Mouse (Mus musculus): ENCODE measurements at regions not wholly inside any gene's neighbourhood (a gene's known extent, or its start where the extent isn't known, plus 50 kb on each side); places are given as distances from the start of the nearest gene placed in this dataset.

GRCm38 (mm10) chr2:166399140-166399830 lies 243.8 kb upstream of the Sulf2 start:
- no peak for DNase-seq
- Histone ChIP-seq H3K36me3 (ENCODE audit: control insufficient read depth, insufficient read depth, low read length) (no peaks in the 10 kb centered on the region), H3K4me3 (ENCODE audit: control insufficient read depth, insufficient read depth, low read length) (no peak overlapping the region), H3K27ac (ENCODE audit: control insufficient read depth, insufficient read depth, low read length) (no peak overlapping the region), H3K4me1 (replicated peaks; ENCODE audit: control insufficient read depth, insufficient read depth, low read length) (peaks cover 6% of the 10 kb centered on the region; the same call in 1 of the 2 replicates), H3K27me3 (ENCODE audit: control insufficient read depth, insufficient read depth, low read length) (no peaks in the 10 kb centered on the region)
- no peak for TF ChIP-seq POLR2A (IDR thresholded peaks at IDR 0.05; ENCODE audit: control insufficient read depth, extremely low read depth, insufficient read depth, low read length, poor library complexity)
- no peak for TF ChIP-seq CTCF (IDR thresholded peaks at IDR 0.05; ENCODE audit: borderline replicate concordance, control insufficient read depth, extremely low read depth, insufficient read depth, low read length, poor library complexity)
- 76% methylated on average over 6 of the region's 6 CpGs for WGBS

GRCm38 (mm10) chr2:166398774-166399139 lies 243.3 kb upstream of the Sulf2 start:
- no peak for DNase-seq
- Histone ChIP-seq H3K4me1 (replicated peaks; ENCODE audit: control insufficient read depth, insufficient read depth, low read length) (peaks cover 6% of the 10 kb centered on the region; the same call in 1 of the 2 replicates), H3K27me3 (ENCODE audit: control insufficient read depth, insufficient read depth, low read length) (no peaks in the 10 kb centered on the region), H3K4me3 (ENCODE audit: control insufficient read depth, insufficient read depth, low read length) (no peak overlapping the region), H3K36me3 (ENCODE audit: control insufficient read depth, insufficient read depth, low read length) (no peaks in the 10 kb centered on the region), H3K27ac (ENCODE audit: control insufficient read depth, insufficient read depth, low read length) (no peak overlapping the region)
- 95% methylated on average over 5 of the region's 5 CpGs for WGBS
- TF ChIP-seq CTCF (IDR thresholded peaks at IDR 0.05; ENCODE audit: borderline replicate concordance, control insufficient read depth, extremely low read depth, insufficient read depth, low read length, poor library complexity) = no peak
- TF ChIP-seq POLR2A (IDR thresholded peaks at IDR 0.05; ENCODE audit: control insufficient read depth, extremely low read depth, insufficient read depth, low read length, poor library complexity) = no peak

- no peaks in the 10 kb centered on the region for H3K36me3 ChIP-seq (ENCODE audit: control insufficient read depth, insufficient read depth, low read length)
- 93% methylated on average over 10 of the region's 10 CpGs for WGBS
- DNase-seq = no peak
- TF ChIP-seq POLR2A (IDR thresholded peaks at IDR 0.05; ENCODE audit: control insufficient read depth, extremely low read depth, insufficient read depth, low read length, poor library complexity) (no peak), CTCF (IDR thresholded peaks at IDR 0.05; ENCODE audit: borderline replicate concordance, control insufficient read depth, extremely low read depth, insufficient read depth, low read length, poor library complexity) (no peak)
- peaks cover 6% of the 10 kb centered on the region; the same call in 1 of the 2 replicates for H3K4me1 ChIP-seq (replicated peaks; ENCODE audit: control insufficient read depth, insufficient read depth, low read length)
- H3K27ac ChIP-seq (ENCODE audit: control insufficient read depth, insufficient read depth, low read length) = no peak overlapping the region
- no peak overlapping the region for H3K4me3 ChIP-seq (ENCODE audit: control insufficient read depth, insufficient read depth, low read length)
- H3K27me3 ChIP-seq (ENCODE audit: control insufficient read depth, insufficient read depth, low read length) = no peaks in the 10 kb centered on the region
These were observed 242.7 kb upstream of the Sulf2 start for GRCm38 (mm10) chr2:166398156-166398555.

- H3K27me3 ChIP-seq (ENCODE audit: control insufficient read depth, insufficient read depth, low read length) = no peaks in the 10 kb centered on the region
- no peak overlapping the region for H3K4me3 ChIP-seq (ENCODE audit: control insufficient read depth, insufficient read depth, low read length)
- H3K4me1 ChIP-seq (replicated peaks; ENCODE audit: control insufficient read depth, insufficient read depth, low read length) = no peaks in the 10 kb centered on the region
- DNase-seq = no peak
- WGBS = 89% methylated on average over 13 of the region's 13 CpGs
- no peaks in the 10 kb centered on the region for H3K36me3 ChIP-seq (ENCODE audit: control insufficient read depth, insufficient read depth, low read length)
- TF ChIP-seq CTCF (IDR thresholded peaks at IDR 0.05; ENCODE audit: borderline replicate concordance, control insufficient read depth, extremely low read depth, insufficient read depth, low read length, poor library complexity) = no peak
- no peak for TF ChIP-seq POLR2A (IDR thresholded peaks at IDR 0.05; ENCODE audit: control insufficient read depth, extremely low read depth, insufficient read depth, low read length, poor library complexity)
- H3K27ac ChIP-seq (ENCODE audit: control insufficient read depth, insufficient read depth, low read length) = no peak overlapping the region
These were observed 239.2 kb upstream of the Sulf2 start for GRCm38 (mm10) chr2:166394666-166395065.

GRCm38 (mm10) chr2:166391176-166391575 lies 235.7 kb upstream of the Sulf2 start:
- DNase-seq = no peak
- Histone ChIP-seq H3K36me3 (ENCODE audit: control insufficient read depth, insufficient read depth, low read length) (no peaks in the 10 kb centered on the region), H3K27me3 (ENCODE audit: control insufficient read depth, insufficient read depth, low read length) (no peaks in the 10 kb centered on the region), H3K27ac (ENCODE audit: control insufficient read depth, insufficient read depth, low read length) (no peak overlapping the region), H3K4me3 (ENCODE audit: control insufficient read depth, insufficient read depth, low read length) (no peak overlapping the region), H3K4me1 (replicated peaks; ENCODE audit: control insufficient read depth, insufficient read depth, low read length) (no peaks in the 10 kb centered on the region)
- no peak for TF ChIP-seq POLR2A (IDR thresholded peaks at IDR 0.05; ENCODE audit: control insufficient read depth, extremely low read depth, insufficient read depth, low read length, poor library complexity)
- TF ChIP-seq CTCF (IDR thresholded peaks at IDR 0.05; ENCODE audit: borderline replicate concordance, control insufficient read depth, extremely low read depth, insufficient read depth, low read length, poor library complexity) = no peak
- WGBS = 82% methylated on average over 5 of the region's 5 CpGs

GRCm38 (mm10) chr2:166388050-166388449 lies 232.6 kb upstream of the Sulf2 start:
- no peaks in the 10 kb centered on the region for H3K4me1 ChIP-seq (replicated peaks; ENCODE audit: control insufficient read depth, insufficient read depth, low read length)
- TF ChIP-seq CTCF (IDR thresholded peaks at IDR 0.05; ENCODE audit: borderline replicate concordance, control insufficient read depth, extremely low read depth, insufficient read depth, low read length, poor library complexity) = no peak
- no peak for TF ChIP-seq POLR2A (IDR thresholded peaks at IDR 0.05; ENCODE audit: control insufficient read depth, extremely low read depth, insufficient read depth, low read length, poor library complexity)
- no peaks in the 10 kb centered on the region for H3K27me3 ChIP-seq (ENCODE audit: control insufficient read depth, insufficient read depth, low read length)
- no peaks in the 10 kb centered on the region for H3K36me3 ChIP-seq (ENCODE audit: control insufficient read depth, insufficient read depth, low read length)
- no peak overlapping the region for H3K27ac ChIP-seq (ENCODE audit: control insufficient read depth, insufficient read depth, low read length)
- no peak for DNase-seq
- H3K4me3 ChIP-seq (ENCODE audit: control insufficient read depth, insufficient read depth, low read length) = no peak overlapping the region
- 85% methylated on average over 6 of the region's 6 CpGs for WGBS

Measured in thymus, adult 2 months (tissue).